Mouse (Mus musculus): ENCODE data around the gene Paox.

Gene Paox

DNA sequence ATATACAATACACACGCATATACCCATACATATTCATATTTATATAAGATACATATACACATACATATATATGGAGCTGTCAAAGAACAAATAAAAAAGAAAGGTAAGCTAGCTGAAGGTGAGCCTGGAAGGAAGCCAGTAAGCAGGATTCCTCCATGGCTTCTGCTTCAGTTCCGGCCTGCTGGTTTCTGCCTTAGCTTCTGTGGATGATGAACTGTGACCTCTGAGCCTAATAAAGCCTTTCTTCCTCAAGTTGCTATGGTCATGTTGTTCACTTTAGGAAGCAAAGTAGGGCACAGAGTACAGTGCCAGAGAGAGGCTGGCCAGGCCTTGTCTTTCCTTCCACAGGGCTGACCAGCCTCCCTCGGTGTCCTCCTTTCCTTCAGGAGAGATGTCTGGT lies 55.3 kb downstream of the Paox start:
- DNase-seq (ENCODE audit: low read depth, low spot score): no peak

DNA sequence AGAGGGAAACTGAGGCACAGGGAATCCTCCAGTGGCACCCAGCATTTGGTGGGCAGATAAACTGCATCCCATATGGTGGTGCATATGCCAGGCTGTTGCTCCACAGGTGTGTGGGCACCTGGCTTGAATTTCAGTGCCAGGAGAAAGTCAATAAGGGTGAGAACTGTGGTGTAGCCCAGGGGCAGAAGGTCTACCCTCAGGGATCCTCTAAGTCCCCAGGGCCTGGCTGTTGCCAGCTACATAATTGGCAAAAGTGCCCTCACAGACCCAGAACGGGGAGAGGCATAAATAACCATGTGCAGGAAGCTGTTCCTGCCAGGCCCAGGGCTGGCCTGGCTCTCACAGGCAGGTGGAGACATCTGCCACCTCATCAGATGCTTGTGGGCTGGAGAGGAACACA lies 57.3 kb downstream of the Paox start, which contains the start of gene Olfr523:
Gene Olfr523 (plus strand): TSS at position 282 of the 400 bp plus-strand sequence.
- DNase-seq (ENCODE audit: low read depth, low spot score): no peak

DNA sequence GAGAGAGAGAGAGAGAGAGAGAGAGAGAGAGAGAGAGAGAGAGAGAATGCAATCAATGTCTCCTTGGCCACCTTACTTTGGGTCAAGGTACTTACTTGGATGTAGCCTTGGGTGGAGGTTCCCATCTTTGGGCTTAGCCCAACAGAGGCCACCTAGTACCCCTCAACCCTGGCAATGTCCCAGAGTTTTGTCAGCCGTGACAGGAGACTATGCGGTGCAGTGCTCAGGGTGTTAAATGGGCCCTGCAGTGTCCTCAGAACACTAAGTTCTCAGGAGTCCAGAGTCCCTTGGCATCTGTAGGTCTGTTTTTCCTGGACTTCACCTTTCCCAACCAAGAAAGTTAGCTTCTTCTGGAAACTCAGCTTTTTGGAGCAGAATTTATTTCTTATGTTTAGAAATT lies 63.6 kb downstream of the Paox start:
- DNase-seq (ENCODE audit: low read depth, low spot score): no peak

DNA sequence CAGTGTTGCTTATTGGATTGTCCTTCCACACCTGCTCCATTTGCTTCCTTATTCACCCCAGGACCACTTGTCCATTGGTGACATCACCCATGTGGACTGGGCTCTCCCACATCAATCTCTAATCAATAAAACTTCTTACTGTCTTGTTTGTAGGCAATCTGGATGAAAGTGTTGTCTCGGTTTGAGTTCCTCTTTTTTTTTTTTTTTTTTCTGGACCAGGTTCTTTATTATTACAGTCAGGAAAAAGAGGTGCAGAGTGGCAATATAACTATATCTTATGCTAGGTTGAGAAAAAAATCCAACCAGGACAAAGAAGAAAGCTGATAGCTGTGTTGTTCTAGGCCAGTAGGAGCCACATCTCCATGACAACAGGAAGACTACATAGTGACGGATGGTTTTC lies 65.1 kb downstream of the Paox start:
- DNase-seq (ENCODE audit: low read depth, low spot score): no peak

DNA sequence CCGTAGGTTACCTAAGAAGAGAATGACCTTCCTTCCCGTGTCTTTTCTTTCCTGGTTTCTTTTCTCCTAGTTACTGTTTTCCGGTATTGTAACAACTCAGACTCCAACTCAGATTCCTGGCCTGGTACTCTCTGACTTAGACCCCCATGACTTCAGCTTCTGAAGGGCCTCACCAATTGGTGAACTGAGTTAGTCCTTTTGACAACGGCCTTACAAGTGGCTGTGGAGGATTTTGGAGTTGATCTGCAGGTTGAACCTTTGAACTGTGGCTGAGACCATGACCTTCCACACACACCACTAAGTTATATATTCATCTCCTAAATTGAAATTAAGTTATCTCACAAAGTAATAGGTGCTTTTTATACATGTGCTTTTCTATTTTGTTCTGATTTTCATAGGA lies 68.6 kb downstream of the Paox start:
- no peak for DNase-seq (ENCODE audit: low read depth, low spot score)
